Mouse (Mus musculus) cerebellum, adult 2 months (tissue): ENCODE results near the gene Nynrin.

Experiments used
- CTCF ChIP-seq: fragments of 200-500 bp; IDR thresholded peaks from 2 replicates; pipeline ENCODE4 v1.5.1; 2011; ENCODE audit warnings: low read depth, mild to moderate bottlenecking, control low read depth, low read length, moderate library complexity, borderline replicate concordance; ENCODE audit not compliant: insufficient read depth
- POLR2A ChIP-seq: fragments of 200-500 bp; IDR thresholded peaks from 2 replicates; pipeline ENCODE4 v1.6.1; 2011; ENCODE audit warnings: low read length, control low read depth, borderline replicate concordance; ENCODE audit not compliant: insufficient read depth

GRCm38 (mm10) chr14:55834808-55835533 is 18.8 kb upstream of the Nynrin start:
- no peak for TF ChIP-seq POLR2A
- TF ChIP-seq CTCF, result no peak
